Mouse (Mus musculus): Measurements from ENCODE around the gene Stxbp3. TPM values are rescaled to one million over a fixed set of nuclear protein-coding genes. Genes with fewer than 3 reads are reported as not detected.
"Not testable (repeated sequence)": the region's sequence is repeated elsewhere in the genome, so short reads cannot be mapped to it uniquely, and the experiment has no call there.

The Stxbp3 gene
- total and polyA plus RNA-seq, 3 experiments = 15.9 to 32.2 TPM; not detected in 1

DNA sequence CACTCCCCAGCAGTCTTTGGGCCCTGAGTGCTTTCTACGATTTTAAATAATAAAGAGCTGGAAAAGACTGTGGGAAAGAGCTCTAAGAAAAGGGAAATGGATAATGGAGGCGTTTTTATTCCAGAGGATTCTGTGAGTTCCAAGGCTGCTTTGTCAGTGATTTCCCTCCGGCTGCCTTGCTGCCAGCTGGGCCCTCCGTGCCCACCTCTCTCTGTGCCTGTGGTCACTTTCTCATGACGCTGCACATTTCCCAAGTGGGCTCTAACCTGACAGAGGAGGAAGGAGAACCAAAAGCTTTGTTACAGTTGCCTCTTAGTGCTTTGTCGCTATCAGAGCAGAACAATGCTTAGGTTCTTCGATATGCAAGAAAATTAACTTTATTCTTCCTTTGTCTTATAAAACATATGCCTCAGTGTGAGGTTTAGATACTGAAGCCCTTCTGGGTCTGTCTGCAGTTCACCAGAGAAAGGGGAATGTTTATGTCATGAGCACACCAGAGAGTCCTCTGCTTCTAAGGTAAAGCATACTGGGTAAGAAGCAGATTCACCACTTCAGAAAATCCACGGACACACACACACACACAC, 44.5 kb upstream of the Stxbp3 start (continued):
- TF ChIP-seq E2F4 (IDR thresholded peaks at IDR 0.05; ENCODE audit: borderline replicate concordance, low read depth, low read length) (no peak), MAX (IDR thresholded peaks at IDR 0.05; ENCODE audit: low read length) (no peak), SMC3 (IDR thresholded peaks at IDR 0.05; ENCODE audit: low read depth, low read length) (no peak), GABPA (IDR thresholded peaks at IDR 0.05; ENCODE audit: low read depth, low read length) (no peak), MYB (IDR thresholded peaks at IDR 0.05; ENCODE audit: low read depth, low read length) (no peak), MEF2A (IDR thresholded peaks at IDR 0.05; ENCODE audit: extremely low read depth, insufficient replicate concordance, low read depth, low read length, poor library complexity, severe bottlenecking) (no peak), RAD21 (IDR thresholded peaks at IDR 0.05; ENCODE audit: low read depth, low read length) (no peak)

- Histone ChIP-seq H3K9ac (ENCODE audit: control insufficient read depth, low read depth, low read length, poor library complexity, severe bottlenecking) (no peak overlapping the region), H3K4me1 (ENCODE audit: control insufficient read depth in 1 of 2, insufficient read depth in 2 of 2, low read length in 2 of 2) (peaks cover 18 to 25% of the 10 kb centered on the region in 2 experiments), H3K27me3 (ENCODE audit: control insufficient read depth in 1 of 2, insufficient read depth in 2 of 2, low read length in 2 of 2) (no peaks in the 10 kb centered on the region), H3K79me2 (ENCODE audit: control insufficient read depth, insufficient read depth, low read length, poor library complexity) (no peaks in the 10 kb centered on the region), H3K4me3 (ENCODE audit: control insufficient read depth in 1 of 2, insufficient read depth in 1 of 2, low read depth in 2 of 2, low read length in 2 of 2) (no peak overlapping the region), H3K36me3 (ENCODE audit: control insufficient read depth in 1 of 2, insufficient read depth in 2 of 2, low read length in 2 of 2) (peaks cover 0 to 16% of the 10 kb centered on the region in 2 experiments; a peak in 2 of 4 replicates), H3K27ac (ENCODE audit: control insufficient read depth, low read depth, low read length) (no peak overlapping the region), H3K9me3 (replicated peaks; ENCODE audit: insufficient read depth, low read length) (no peaks in the 10 kb centered on the region)
- no peak for DNase-seq (ENCODE audit: low read depth, low spot score)
- TF ChIP-seq CTCF (IDR thresholded peaks at IDR 0.05 in 2 of 3, conservative IDR thresholded peaks at IDR 0.05 in 1 of 3; ENCODE audit: control insufficient read depth in 1 of 3, insufficient read depth in 1 of 3, low read depth in 2 of 3, low read length in 3 of 3, poor library complexity in 1 of 3, severe bottlenecking in 1 of 3) (no peak), JUND (IDR thresholded peaks at IDR 0.05; ENCODE audit: low read depth, low read length) (no peak), NRF1 (IDR thresholded peaks at IDR 0.05; ENCODE audit: insufficient read depth, low read depth, low read length, poor library complexity, severe bottlenecking) (no peak), SMC3 (IDR thresholded peaks at IDR 0.05; ENCODE audit: low read depth, low read length) (no peak), MAFK (IDR thresholded peaks at IDR 0.05; ENCODE audit: borderline replicate concordance, low read depth, low read length) (peak; percentile 46; the same call in 1 of the 2 replicates), MAX (IDR thresholded peaks at IDR 0.05; ENCODE audit: low read length) (no peak), KAT2A (conservative IDR thresholded peaks at IDR 0.05; ENCODE audit: low read depth, low read length) (no peak)
Measured at GRCm38 (mm10) chr3:108883067-108883466, 42.7 kb upstream of the Stxbp3 start.

GRCm38 (mm10) chr3:108881873-108882272, 41.5 kb upstream of the Stxbp3 start:
- not testable (repeated sequence) for H3K4me3 ChIP-seq (ENCODE audit: control insufficient read depth in 1 of 2, insufficient read depth in 1 of 2, low read depth in 2 of 2, low read length in 2 of 2); DNase-seq (ENCODE audit: low read depth, low spot score); H3K27ac ChIP-seq (ENCODE audit: control insufficient read depth, low read depth, low read length); H3K9ac ChIP-seq (ENCODE audit: control insufficient read depth, low read depth, low read length, poor library complexity, severe bottlenecking); H3K27me3 ChIP-seq (ENCODE audit: control insufficient read depth in 1 of 2, insufficient read depth in 2 of 2, low read length in 2 of 2); H3K9me3 ChIP-seq (replicated peaks; ENCODE audit: insufficient read depth, low read length); H3K79me2 ChIP-seq (ENCODE audit: control insufficient read depth, insufficient read depth, low read length, poor library complexity)
- Histone ChIP-seq H3K36me3 (ENCODE audit: control insufficient read depth in 1 of 2, insufficient read depth in 2 of 2, low read length in 2 of 2) (peaks cover 0 to 14% of the 10 kb centered on the region in 2 experiments; a peak in 2 of 4 replicates), H3K4me1 (ENCODE audit: control insufficient read depth in 1 of 2, insufficient read depth in 2 of 2, low read length in 2 of 2) (peaks cover 18 to 21% of the 10 kb centered on the region in 2 experiments)
